Mouse (Mus musculus) frontal cortex, adult 2 months (tissue): ENCODE measurements around the gene 5830411N06Rik. TPM values are rescaled to one million over a fixed set of nuclear protein-coding genes. Genes with fewer than 3 reads are reported as not detected.

Experiments
- DNase-seq, 2 experiments: peaks; one replicate each; pipeline ENCODE4 v3.0.0; 2022; ENCODE audit warnings: low spot score in 1 of 2; ENCODE audit errors: extremely low spot score in 1 of 2
- polyA plus RNA-seq: library from polyadenylated mRNA; depleted of rRNA; stranded (reverse); fragments of >200 nt; gene quantifications from 2 replicates; pipeline ENCODE4 v1.2.3, GENCODE M21; 2012; rRNA removed

Gene 5830411N06Rik
- polyA plus RNA-seq, 1 experiment: 0.06 TPM

GRCm38 (mm10) chr7:140333717-140334116 is 86.6 kb downstream of the 5830411N06Rik start, which contains the start of gene Olfr527:
TSS of gene Olfr527 (plus strand) at chr7:140334017.
- no peak for DNase-seq

Other genes starting within 250 kb of the 5830411N06Rik start
- 67.6 and 71.5 TPM in 2 replicates for gene Zfp511, start 210.9 kb upstream of the 5830411N06Rik start, polyA plus RNA-seq
- 46.1 and 51.7 TPM in 2 replicates for gene Tubgcp2, start 210.6 kb upstream of the 5830411N06Rik start, polyA plus RNA-seq
- 0.17 and 0.28 TPM in 2 replicates for gene Msx3, start 198.2 kb upstream of the 5830411N06Rik start, polyA plus RNA-seq
- 468 and 504 TPM in 2 replicates for gene Caly, start 164.7 kb upstream of the 5830411N06Rik start, polyA plus RNA-seq
- 4.0 and 10.0 TPM in 2 replicates for gene Prap1, start 153.9 kb upstream of the 5830411N06Rik start, polyA plus RNA-seq
- 87.3 and 98.1 TPM in 2 replicates for gene Fuom, start 144.8 kb upstream of the 5830411N06Rik start, polyA plus RNA-seq
- gene Paox, start 131.5 kb upstream of the 5830411N06Rik start, polyA plus RNA-seq: 3.7 and 5.0 TPM in 2 replicates
- 62.3 and 72.0 TPM in 2 replicates for gene Echs1, start 130.8 kb upstream of the 5830411N06Rik start, polyA plus RNA-seq
- gene Mtg1, start 109.7 kb upstream of the 5830411N06Rik start, polyA plus RNA-seq: 41.5 and 43.0 TPM in 2 replicates
- 103 and 125 TPM in 2 replicates for gene Sprn, start 92.4 kb upstream of the 5830411N06Rik start, polyA plus RNA-seq
- not detected in 2 replicates for gene Olfr522, start 82.5 kb upstream of the 5830411N06Rik start, polyA plus RNA-seq
- gene Olfr523, start 74.1 kb upstream of the 5830411N06Rik start, polyA plus RNA-seq: 0.04 and 0.08 TPM in 2 replicates
- not detected in 2 replicates for gene Olfr524, start 41.3 kb upstream of the 5830411N06Rik start, polyA plus RNA-seq
- 0.17 and 0.24 TPM in 2 replicates for gene Cd163l1, start 29.0 kb upstream of the 5830411N06Rik start, polyA plus RNA-seq
- not detected in 2 replicates for gene Olfr525, start 73.6 kb downstream of the 5830411N06Rik start, polyA plus RNA-seq
- 0.04 TPM in 1 of 2 replicates, not detected in the other for gene Olfr527, start 86.7 kb downstream of the 5830411N06Rik start, polyA plus RNA-seq
- 0.04 and 0.27 TPM in 2 replicates for gene Olfr60, start 114.4 kb downstream of the 5830411N06Rik start, polyA plus RNA-seq
- not detected in 2 replicates for gene Olfr530, start 129.0 kb downstream of the 5830411N06Rik start, polyA plus RNA-seq
- 0.13 TPM in 1 of 2 replicates, not detected in the other for gene Olfr531, start 155.6 kb downstream of the 5830411N06Rik start, polyA plus RNA-seq
- 0.02 and 0.11 TPM in 2 replicates for gene Olfr532, start 174.4 kb downstream of the 5830411N06Rik start, polyA plus RNA-seq
- gene Olfr533, start 216.1 kb downstream of the 5830411N06Rik start, polyA plus RNA-seq: 0.06 and 0.32 TPM in 2 replicates
- gene Olfr535, start 236.9 kb downstream of the 5830411N06Rik start, polyA plus RNA-seq: 0.02 TPM in 1 of 2 replicates, not detected in the other